Mouse (Mus musculus) embryonic facial prominence, embryonic 11.5 days (tissue): ENCODE results near the gene Spryd3. TPM values are rescaled to one million over a fixed set of nuclear protein-coding genes. Genes with fewer than 3 reads are reported as not detected.

Experiments
- ATAC-seq: fragments of 200-750 bp; cut with Nextera tagmentation; replicated peaks from 2 replicates; pipeline ENCODE4 v1.8.0; 2017; ENCODE audit warnings: low read depth; ENCODE audit not compliant: insufficient number of reproducible peaks, low FRiP score, low TSS enrichment
- DNase-seq: peaks from one replicate; pipeline ENCODE4 v3.0.0-alpha.2; 2015; ENCODE audit warnings: low spot score
- H3K27ac ChIP-seq: fragments of 300-500 bp; sonication (generic); replicated peaks from 2 replicates; pipeline ENCODE4 v1.5.1; 2014; ENCODE audit warnings: mild to moderate bottlenecking, low read depth, low read length, control low read depth
- H3K27me3 ChIP-seq: fragments of 300-500 bp; sonication (generic); 2 replicates; pipeline ENCODE4 v1.6.1; 2014; ENCODE audit warnings: mild to moderate bottlenecking, low read length, moderate library complexity, mixed read lengths; ENCODE audit not compliant: control insufficient read depth, insufficient read depth
- H3K36me3 ChIP-seq: fragments of 300-500 bp; sonication (generic); replicated peaks from 2 replicates; pipeline ENCODE4 v1.6.1; 2014; ENCODE audit warnings: low read depth, mild to moderate bottlenecking, low read length, moderate library complexity, mixed read lengths; ENCODE audit not compliant: control insufficient read depth, insufficient read depth
- H3K4me1 ChIP-seq: fragments of 300-500 bp; sonication (generic); 2 replicates; pipeline ENCODE4 v1.6.1; 2014; ENCODE audit warnings: low read length, mixed read lengths; ENCODE audit not compliant: control insufficient read depth, insufficient read depth
- H3K4me2 ChIP-seq: fragments of 300-500 bp; sonication (generic); 2 replicates; pipeline ENCODE4 v1.6.1; 2014; ENCODE audit warnings: low read depth, mild to moderate bottlenecking, control low read depth, low read length, moderate library complexity
- H3K4me3 ChIP-seq: fragments of 300-500 bp; sonication (generic); 2 replicates; pipeline ENCODE4 v1.5.1; 2014; ENCODE audit warnings: low read depth, low read length, control low read depth
- H3K9ac ChIP-seq: fragments of 300-500 bp; sonication (generic); replicated peaks from 2 replicates; pipeline ENCODE4 v1.6.1; 2014; ENCODE audit warnings: mild to moderate bottlenecking, control low read depth, low read length
- H3K9me3 ChIP-seq: fragments of 300-500 bp; sonication (generic); replicated peaks from 2 replicates; pipeline ENCODE4 v1.6.1; 2016; ENCODE audit warnings: mild to moderate bottlenecking, low read length, inconsistent platforms, mixed read lengths; ENCODE audit not compliant: control insufficient read depth
- WGBS: fragments of 180-500 bp; shearing (Covaris S2); extraction: QIAGEN DNeasy Blood & Tissue Kit; methylation state at CpG from one replicate; pipeline ENCODE4 v1.1.7; 2014; 5-methylcytosine and 5-hydroxymethylcytosine counted together
- polyA plus RNA-seq: library from polyadenylated mRNA; unstranded; fragments of >200 nt; fragmentation: Nextera tagmentation; extraction: Ambion mirVana; gene quantifications from 2 replicates; pipeline ENCODE4 v1.2.1, GENCODE M21; 2014

Spryd3 gene
- polyA plus RNA-seq, 1 experiment from 2014 or later: 8.2 TPM

DNA sequence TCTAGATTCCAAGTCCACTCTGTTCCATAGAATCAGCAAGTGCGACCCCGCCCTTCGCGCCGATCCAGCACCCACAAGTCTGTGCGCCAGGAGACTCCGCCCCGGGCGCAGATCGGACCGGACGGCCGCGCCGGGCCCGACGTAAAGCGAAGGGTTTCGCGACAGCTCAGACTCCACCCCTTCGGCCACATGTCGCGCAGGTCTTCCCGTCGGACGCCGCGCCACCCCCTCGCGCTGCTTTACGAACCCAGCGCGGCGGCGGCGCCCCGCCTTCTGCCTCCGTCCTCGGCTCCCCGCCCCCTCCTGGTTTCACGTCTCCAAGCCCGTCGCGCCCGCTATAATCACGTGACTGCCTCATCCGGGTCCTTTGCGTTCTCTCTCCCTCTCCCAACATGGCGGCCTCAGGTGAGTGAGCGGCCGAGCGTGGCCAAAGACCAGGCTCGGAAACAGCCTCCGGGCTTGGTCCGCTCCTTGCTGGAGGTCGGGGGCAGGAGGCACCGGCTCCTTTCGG lies 62.4 kb downstream of the Spryd3 start, which contains the start of gene Eif4b:
TSS of gene Eif4b (plus strand) at position 215 of the 511 bp plus-strand sequence.
- Histone ChIP-seq H3K4me2 (peak within 1 kb of the TSS; percentile 69), H3K9ac (peak within 1 kb of the TSS; percentile 96), H3K36me3 (no peaks in the 10 kb centered on the region), H3K27me3 (no peaks in the 10 kb centered on the region), H3K4me1 (peaks cover 2% of the 10 kb centered on the region; the same call in 1 of the 2 replicates), H3K9me3 (no peaks in the 10 kb centered on the region), H3K4me3 (peak within 1 kb of the TSS; percentile 88), H3K27ac (peak within 1 kb of the TSS; percentile 93)
- DNase-seq: peak; percentile 100
- ATAC-seq: peak; percentile 90
- WGBS: under 1% methylated on average over 58 of the region's 58 CpGs

DNA sequence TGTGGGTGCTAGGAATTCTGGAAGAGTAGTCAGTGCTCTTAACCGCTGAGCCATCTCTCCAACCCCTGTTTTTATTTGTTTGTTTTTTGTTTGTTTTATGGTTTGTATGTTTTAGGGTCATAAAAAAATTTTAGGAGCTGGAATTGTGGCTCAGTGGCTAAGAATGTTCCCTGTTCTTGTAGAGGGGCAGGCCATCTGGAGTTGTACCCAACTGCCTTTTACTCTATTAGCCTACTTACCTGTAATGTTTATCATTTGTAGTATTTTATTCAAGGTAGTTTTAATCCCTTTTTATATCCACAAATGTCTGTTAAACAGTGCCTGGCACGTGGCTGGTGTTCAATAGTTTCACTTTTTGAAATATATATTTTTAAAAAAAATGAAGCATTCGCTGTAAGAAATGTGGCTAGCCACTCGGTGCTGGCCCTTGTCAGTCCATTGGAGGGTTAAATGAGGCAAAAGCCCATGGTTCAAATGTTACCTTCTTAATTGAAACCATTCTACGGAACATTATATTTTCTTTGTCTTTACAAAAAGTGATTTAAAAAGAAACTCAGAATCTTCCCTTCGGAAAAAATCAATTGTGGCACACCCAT lies 63.0 kb downstream of the Spryd3 start:
- Histone ChIP-seq H3K27ac (no peak overlapping the region), H3K9ac (0 out of 2 replicates have a peak overlapping the region, but pooled peaks have one; percentile 18), H3K27me3 (no peaks in the 10 kb centered on the region), H3K4me3 (peak overlapping the region; percentile 88), H3K36me3 (no peaks in the 10 kb centered on the region), H3K4me1 (peaks cover 2% of the 10 kb centered on the region; the same call in 1 of the 2 replicates), H3K4me2 (peak overlapping the region; percentile 26; the same call in 1 of the 2 replicates), H3K9me3 (no peaks in the 10 kb centered on the region)
- ATAC-seq (peak; percentile 19), DNase-seq (no peak)
- WGBS: 17% methylated on average over 6 of the region's 6 CpGs

DNA sequence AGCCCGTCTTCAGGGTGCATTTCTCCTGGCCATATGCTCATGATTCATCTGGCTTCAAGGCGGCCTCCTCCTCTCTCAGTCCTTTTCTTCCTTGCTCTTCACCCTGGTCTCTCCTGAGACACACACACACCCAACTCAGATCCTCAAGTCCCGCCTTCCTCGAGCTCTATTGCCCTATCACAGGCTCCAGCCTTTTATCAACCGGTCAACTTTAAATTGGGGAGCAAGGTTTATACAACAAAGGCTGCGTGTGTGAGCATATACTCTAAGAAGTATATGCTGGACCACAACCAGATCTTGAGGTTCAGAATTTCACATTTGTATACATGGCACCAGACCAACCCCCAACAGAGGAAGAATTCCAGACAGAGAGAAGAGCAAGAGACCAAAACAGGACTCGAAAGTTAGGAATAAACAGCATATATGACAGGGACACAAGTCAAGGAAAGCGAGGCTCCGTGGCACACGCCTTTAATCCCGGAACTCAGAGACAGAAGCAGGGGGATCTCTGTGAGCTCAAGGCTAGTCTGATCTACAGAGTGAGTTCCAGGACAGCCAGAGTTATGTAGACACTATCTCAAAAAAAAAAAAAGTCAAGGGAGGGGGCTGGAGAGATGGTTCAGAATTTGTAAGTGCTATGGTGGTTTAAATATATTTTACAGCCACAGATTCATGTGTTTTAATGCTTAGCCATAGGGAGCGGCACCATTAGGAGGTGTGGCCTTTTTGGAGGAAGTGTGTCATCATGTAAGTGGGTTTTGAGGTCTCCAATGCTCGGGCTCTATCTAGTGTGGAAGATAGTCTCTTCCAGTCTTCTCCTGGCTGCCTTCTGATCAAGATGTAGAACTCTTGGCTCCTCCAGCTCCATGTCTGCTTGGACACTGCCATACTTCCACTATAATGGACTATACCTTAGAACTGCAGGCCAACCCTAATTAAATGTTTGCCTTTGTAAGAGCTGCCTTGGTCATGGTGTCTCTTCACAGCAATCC lies 65.3 kb downstream of the Spryd3 start:
- Histone ChIP-seq H3K4me1 (peaks cover 2% of the 10 kb centered on the region; the same call in 1 of the 2 replicates), H3K27ac (no peak overlapping the region), H3K4me3 (no peak overlapping the region), H3K27me3 (no peaks in the 10 kb centered on the region), H3K9me3 (no peaks in the 10 kb centered on the region), H3K9ac (no peak overlapping the region), H3K4me2 (no peak overlapping the region), H3K36me3 (no peaks in the 10 kb centered on the region)
- DNase-seq (no peak), ATAC-seq (no peak)
- 76% methylated on average over 13 of the region's 13 CpGs for WGBS

Other genes with a start within 250 kb of the Spryd3 start
- gene Krt76, start 243.3 kb downstream of the Spryd3 start, polyA plus RNA-seq: not detected in 2 replicates
- not detected in 2 replicates for gene Krt4, start 211.5 kb downstream of the Spryd3 start, polyA plus RNA-seq
- 0.35 TPM in 1 of 2 replicates, not detected in the other for gene Krt79, start 195.9 kb downstream of the Spryd3 start, polyA plus RNA-seq
- gene Krt78, start 181.9 kb downstream of the Spryd3 start, polyA plus RNA-seq: 0.10 TPM in 1 of 2 replicates, not detected in the other
- gene Krt8, start 131.8 kb downstream of the Spryd3 start, polyA plus RNA-seq: 47.9 and 53.4 TPM in 2 replicates
- gene Krt18, start 108.1 kb downstream of the Spryd3 start, polyA plus RNA-seq: 57.9 and 75.1 TPM in 2 replicates
- gene Eif4b, start 62.5 kb downstream of the Spryd3 start, polyA plus RNA-seq: 121 and 130 TPM in 2 replicates
- gene Tns2, start 35.8 kb downstream of the Spryd3 start, polyA plus RNA-seq: 14.0 and 14.4 TPM in 2 replicates
- gene Igfbp6, start 8.1 kb upstream of the Spryd3 start, polyA plus RNA-seq: 0.70 TPM in 1 of 2 replicates, not detected in the other
- gene Soat2, start 14.3 kb upstream of the Spryd3 start, polyA plus RNA-seq: 0.10 TPM in 1 of 2 replicates, not detected in the other
- 68.1 and 68.9 TPM in 2 replicates for gene Zfp740, start 67.0 kb upstream of the Spryd3 start, polyA plus RNA-seq
- 31.9 and 34.6 TPM in 2 replicates for gene Csad, start 68.5 kb upstream of the Spryd3 start, polyA plus RNA-seq
- 1.3 and 2.7 TPM in 2 replicates for gene Itgb7, start 95.7 kb upstream of the Spryd3 start, polyA plus RNA-seq
- gene Rarg, start 121.3 kb upstream of the Spryd3 start, polyA plus RNA-seq: 68.1 and 70.2 TPM in 2 replicates
- gene Gm9918, start 134.3 kb upstream of the Spryd3 start, polyA plus RNA-seq: 0.58 and 1.2 TPM in 2 replicates
- gene Mfsd5, start 143.2 kb upstream of the Spryd3 start, polyA plus RNA-seq: 51.6 and 57.2 TPM in 2 replicates
- 36.0 and 37.7 TPM in 2 replicates for gene Espl1, start 160.0 kb upstream of the Spryd3 start, polyA plus RNA-seq
- 453 and 469 TPM in 2 replicates for gene Pfdn5, start 189.9 kb upstream of the Spryd3 start, polyA plus RNA-seq
- 101 and 103 TPM in 2 replicates for gene Myg1, start 195.5 kb upstream of the Spryd3 start, polyA plus RNA-seq
- 98.3 and 102 TPM in 2 replicates for gene Aaas, start 214.5 kb upstream of the Spryd3 start, polyA plus RNA-seq
- 2.4 and 3.0 TPM in 2 replicates for gene Sp7, start 230.9 kb upstream of the Spryd3 start, polyA plus RNA-seq